Mouse (Mus musculus): Measurements from ENCODE around the gene Gm20431. TPM values are rescaled to one million over a fixed set of nuclear protein-coding genes. Genes with fewer than 3 reads are reported as not detected.

The Gm20431 gene
- total RNA-seq, 2 experiments from 2014 or later, result 16.1 TPM; not detected in 1

GRCm38 (mm10) chr2:167588774-167589577 lies 72.3 kb downstream of the Gm20431 start:
- ATAC-seq (replicated peaks; ENCODE audit: low FRiP score, low TSS enrichment, poor library complexity, severe bottlenecking), result peak; percentile 86

- ATAC-seq (replicated peaks; ENCODE audit: low FRiP score, low TSS enrichment, poor library complexity, severe bottlenecking), result no peak
Observed at GRCm38 (mm10) chr2:167586976-167587375, 74.3 kb downstream of the Gm20431 start.

GRCm38 (mm10) chr2:167586041-167586440 lies 75.3 kb downstream of the Gm20431 start:
- ATAC-seq (replicated peaks; ENCODE audit: low FRiP score, low TSS enrichment, poor library complexity, severe bottlenecking), result no peak

- ATAC-seq (replicated peaks; ENCODE audit: low FRiP score, low TSS enrichment, poor library complexity, severe bottlenecking), result no peak
Observed at GRCm38 (mm10) chr2:167585273-167585672, 76.0 kb downstream of the Gm20431 start.

GRCm38 (mm10) chr2:167583161-167583952 lies 77.9 kb downstream of the Gm20431 start:
- ATAC-seq (replicated peaks; ENCODE audit: low FRiP score, low TSS enrichment, poor library complexity, severe bottlenecking), result no peak

- 0 out of 2 replicates have a peak, but pooled peaks have one; percentile 5 for ATAC-seq (replicated peaks; ENCODE audit: low FRiP score, low TSS enrichment, poor library complexity, severe bottlenecking)
Observed at GRCm38 (mm10) chr2:167578521-167578920, 82.8 kb downstream of the Gm20431 start.

GRCm38 (mm10) chr2:167577186-167577785 lies 84.0 kb downstream of the Gm20431 start:
- no peak for ATAC-seq (replicated peaks; ENCODE audit: low FRiP score, low TSS enrichment, poor library complexity, severe bottlenecking)

- ATAC-seq (replicated peaks; ENCODE audit: low FRiP score, low TSS enrichment, poor library complexity, severe bottlenecking), result no peak
Observed at GRCm38 (mm10) chr2:167576121-167576620, 85.1 kb downstream of the Gm20431 start.

GRCm38 (mm10) chr2:167575581-167575980 lies 85.7 kb downstream of the Gm20431 start:
- ATAC-seq (replicated peaks; ENCODE audit: low FRiP score, low TSS enrichment, poor library complexity, severe bottlenecking), result no peak

- no peak for ATAC-seq (replicated peaks; ENCODE audit: low FRiP score, low TSS enrichment, poor library complexity, severe bottlenecking)
Observed at GRCm38 (mm10) chr2:167574814-167575213, 86.5 kb downstream of the Gm20431 start.

GRCm38 (mm10) chr2:167571442-167572220 lies 89.7 kb downstream of the Gm20431 start:
- no peak for ATAC-seq (replicated peaks; ENCODE audit: low FRiP score, low TSS enrichment, poor library complexity, severe bottlenecking)

GRCm38 (mm10) chr2:167570815-167571214 lies 90.5 kb downstream of the Gm20431 start:
- no peak for ATAC-seq (replicated peaks; ENCODE audit: low FRiP score, low TSS enrichment, poor library complexity, severe bottlenecking)

- ATAC-seq (replicated peaks; ENCODE audit: low FRiP score, low TSS enrichment, poor library complexity, severe bottlenecking), result no peak
Observed at GRCm38 (mm10) chr2:167569934-167570651, 91.2 kb downstream of the Gm20431 start.

- no peak for ATAC-seq (replicated peaks; ENCODE audit: low FRiP score, low TSS enrichment, poor library complexity, severe bottlenecking)
Observed at GRCm38 (mm10) chr2:167568112-167568511, 93.2 kb downstream of the Gm20431 start.

- ATAC-seq (replicated peaks; ENCODE audit: low FRiP score, low TSS enrichment, poor library complexity, severe bottlenecking), result no peak
Observed at GRCm38 (mm10) chr2:167565682-167566081, 95.6 kb downstream of the Gm20431 start.

- ATAC-seq (replicated peaks; ENCODE audit: low FRiP score, low TSS enrichment, poor library complexity, severe bottlenecking), result no peak
Observed at GRCm38 (mm10) chr2:167565312-167565656, 96.0 kb downstream of the Gm20431 start.

- no peak for ATAC-seq (replicated peaks; ENCODE audit: low FRiP score, low TSS enrichment, poor library complexity, severe bottlenecking)
Observed at GRCm38 (mm10) chr2:167564551-167565311, 96.6 kb downstream of the Gm20431 start.

- no peak for ATAC-seq (replicated peaks; ENCODE audit: low FRiP score, low TSS enrichment, poor library complexity, severe bottlenecking)
Observed at GRCm38 (mm10) chr2:167563703-167564102, 97.6 kb downstream of the Gm20431 start.

Measured in megakaryocyte-erythroid progenitor cell, adult 5-6 weeks (primary cell).